Mouse (Mus musculus) T-helper 17 cell (primary cell): Measurements from ENCODE around the gene Igfbp6.

Experiments
- in situ Hi-C, 2 experiments: fragments of 300-600 bp; cut with MboI, MseI; formaldehyde crosslinking; loops; 1 replicate in 1 of 2; 2 replicates in 1 of 2; pipeline ENCODE4 v1.15.1; 2025; ENCODE audit warnings: high pct_unique_total_duplicates in 2 of 2

Igfbp6 gene

GRCm38 (mm10) chr15:102144274-102144711 is at the start of gene Igfbp6:
Gene Igfbp6 (plus strand): TSS chr15:102144362.
- in situ Hi-C loops, result no loop called here

GRCm38 (mm10) chr15:102094988-102095387 is 49.2 kb upstream of the Igfbp6 start:
- in situ Hi-C loops, result no loop called here

- in situ Hi-C loops, result no loop called here
Measured at GRCm38 (mm10) chr15:102097147-102097915, 46.8 kb upstream of the Igfbp6 start.

GRCm38 (mm10) chr15:102097991-102098555 is 46.1 kb upstream of the Igfbp6 start:
- in situ Hi-C loops, result no loop called here

- in situ Hi-C loops, result no loop called here
Measured at GRCm38 (mm10) chr15:102099260-102099659, 44.9 kb upstream of the Igfbp6 start.

GRCm38 (mm10) chr15:102099771-102100160 is 44.4 kb upstream of the Igfbp6 start:
- in situ Hi-C loops, result no loop called here

GRCm38 (mm10) chr15:102100161-102100981 is 43.8 kb upstream of the Igfbp6 start, which contains the start of gene Tns2:
Gene Tns2 (plus strand): TSS chr15:102100413.
- in situ Hi-C loops, result no loop called here

- in situ Hi-C loops, result no loop called here
Measured at GRCm38 (mm10) chr15:102100996-102101671, 43.0 kb upstream of the Igfbp6 start.

- in situ Hi-C loops, result no loop called here
Measured at GRCm38 (mm10) chr15:102101672-102102541, 42.3 kb upstream of the Igfbp6 start.

GRCm38 (mm10) chr15:102102548-102103121 is 41.5 kb upstream of the Igfbp6 start:
- in situ Hi-C loops, result no loop called here

- in situ Hi-C loops, result no loop called here
Measured at GRCm38 (mm10) chr15:102103371-102103946, 40.7 kb upstream of the Igfbp6 start.

GRCm38 (mm10) chr15:102103947-102104555 is 40.1 kb upstream of the Igfbp6 start:
- in situ Hi-C loops, result no loop called here

- in situ Hi-C loops, result no loop called here
Measured at GRCm38 (mm10) chr15:102105360-102105759, 38.8 kb upstream of the Igfbp6 start.

- in situ Hi-C loops, result no loop called here
Measured at GRCm38 (mm10) chr15:102105764-102106730, 38.1 kb upstream of the Igfbp6 start.

GRCm38 (mm10) chr15:102106754-102107456 is 37.3 kb upstream of the Igfbp6 start:
- in situ Hi-C loops, result no loop called here

- in situ Hi-C loops, result no loop called here
Measured at GRCm38 (mm10) chr15:102107689-102108573, 36.2 kb upstream of the Igfbp6 start.
